Mouse (Mus musculus): ENCODE measurements around the gene Olfr628. TPM values are rescaled to one million over a fixed set of nuclear protein-coding genes. Genes with fewer than 3 reads are reported as not detected.
"Not testable (repeated sequence)": the region's sequence is repeated elsewhere in the genome, so short reads cannot be mapped to it uniquely, and the experiment has no call there.

The Olfr628 gene
- polyA plus RNA-seq (2015; fragmentation: Nextera tagmentation; extraction: Ambion mirVana) = not detected in 2 replicates

- H3K27ac ChIP-seq (ENCODE audit: low read length) = no peak within 1 kb of the TSS
- WGBS = 89% methylated on average over 1 of the region's 1 CpGs
- H3K9me3 ChIP-seq (ENCODE audit: control insufficient read depth, low read length) = no peaks in the 10 kb centered on the region
- H3K36me3 ChIP-seq (ENCODE audit: control insufficient read depth, insufficient read depth, low read length) = no peaks in the 10 kb centered on the region
- H3K4me3 ChIP-seq (ENCODE audit: low read length) = no peak within 1 kb of the TSS
- no peak for ATAC-seq
- no peak within 1 kb of the TSS for H3K9ac ChIP-seq (ENCODE audit: low read depth, low read length)
- H3K4me1 ChIP-seq (ENCODE audit: control insufficient read depth, insufficient read depth, low read length) = no peaks in the 10 kb centered on the region
- H3K4me2 ChIP-seq (ENCODE audit: low read depth, low read length) = no peak within 1 kb of the TSS
- H3K27me3 ChIP-seq (replicated peaks; ENCODE audit: control insufficient read depth, insufficient read depth, low read length) = no peaks in the 10 kb centered on the region
Observed at GRCm38 (mm10) chr7:103730074-103730473, at the start of gene Olfr628. Olfr628 (plus strand) TSS chr7:103730374.

GRCm38 (mm10) chr7:103682420-103682819, 47.8 kb upstream of the Olfr628 start, which contains the start of gene Olfr625-ps1:
Olfr625-ps1 (plus strand) TSS chr7:103682720.
- no peak for ATAC-seq
- no peaks in the 10 kb centered on the region for H3K9me3 ChIP-seq (ENCODE audit: control insufficient read depth, low read length)
- H3K4me1 ChIP-seq (ENCODE audit: control insufficient read depth, insufficient read depth, low read length) = no peaks in the 10 kb centered on the region

DNA sequence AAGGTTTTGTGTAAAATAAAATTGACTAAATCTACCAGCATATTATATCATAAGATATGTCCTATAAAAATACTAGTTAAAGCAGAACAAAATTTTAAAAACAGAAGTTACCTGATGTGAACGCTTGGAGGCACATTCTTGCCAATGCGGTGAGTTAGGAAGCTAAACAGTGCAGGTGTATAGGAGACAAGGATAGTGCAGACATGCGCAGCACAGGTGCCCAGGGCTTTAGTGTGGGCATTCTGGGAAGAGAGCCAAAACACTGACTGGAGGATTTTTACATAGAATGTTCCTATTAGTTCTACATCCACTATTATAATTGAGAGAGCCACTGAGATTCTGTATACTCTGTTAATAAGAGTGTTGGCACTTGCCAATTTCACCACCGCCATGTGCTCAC, 30.7 kb upstream of the Olfr628 start:
- no peak overlapping the region for H3K27ac ChIP-seq (ENCODE audit: low read length)
- no peak overlapping the region for H3K4me3 ChIP-seq (ENCODE audit: low read length)
- no peaks in the 10 kb centered on the region for H3K36me3 ChIP-seq (ENCODE audit: control insufficient read depth, insufficient read depth, low read length)
- H3K9me3 ChIP-seq (ENCODE audit: control insufficient read depth, low read length) = no peaks in the 10 kb centered on the region
- no peak for ATAC-seq
- no peak overlapping the region for H3K9ac ChIP-seq (ENCODE audit: low read depth, low read length)
- no peaks in the 10 kb centered on the region for H3K4me1 ChIP-seq (ENCODE audit: control insufficient read depth, insufficient read depth, low read length)
- WGBS = 96% methylated on average over 4 of the region's 4 CpGs
- no peak overlapping the region for H3K4me2 ChIP-seq (ENCODE audit: low read depth, low read length)
- H3K27me3 ChIP-seq (replicated peaks; ENCODE audit: control insufficient read depth, insufficient read depth, low read length) = no peaks in the 10 kb centered on the region

More at GRCm38 (mm10) chr7:103682420-103682819, 47.8 kb upstream of the Olfr628 start, which contains the start of gene Olfr625-ps1:
- no peak within 1 kb of the TSS for H3K27ac ChIP-seq (ENCODE audit: low read length)
- H3K36me3 ChIP-seq (ENCODE audit: control insufficient read depth, insufficient read depth, low read length) = no peaks in the 10 kb centered on the region
- no peak within 1 kb of the TSS for H3K9ac ChIP-seq (ENCODE audit: low read depth, low read length)
- H3K4me2 ChIP-seq (ENCODE audit: low read depth, low read length) = no peak within 1 kb of the TSS
- no peak within 1 kb of the TSS for H3K4me3 ChIP-seq (ENCODE audit: low read length)
- H3K27me3 ChIP-seq (replicated peaks; ENCODE audit: control insufficient read depth, insufficient read depth, low read length) = no peaks in the 10 kb centered on the region

- Histone ChIP-seq H3K27ac (ENCODE audit: low read length) (no peak overlapping the region), H3K4me1 (ENCODE audit: control insufficient read depth, insufficient read depth, low read length) (no peaks in the 10 kb centered on the region), H3K9me3 (ENCODE audit: control insufficient read depth, low read length) (no peaks in the 10 kb centered on the region), H3K4me2 (ENCODE audit: low read depth, low read length) (no peak overlapping the region), H3K36me3 (ENCODE audit: control insufficient read depth, insufficient read depth, low read length) (no peaks in the 10 kb centered on the region), H3K27me3 (replicated peaks; ENCODE audit: control insufficient read depth, insufficient read depth, low read length) (no peaks in the 10 kb centered on the region), H3K4me3 (ENCODE audit: low read length) (no peak overlapping the region), H3K9ac (ENCODE audit: low read depth, low read length) (no peak overlapping the region)
- no peak for ATAC-seq
- WGBS = 40% methylated on average over 2 of the region's 2 CpGs
Observed at GRCm38 (mm10) chr7:103712024-103712423, 18.1 kb upstream of the Olfr628 start.

GRCm38 (mm10) chr7:103714371-103714770, 15.8 kb upstream of the Olfr628 start, which contains the start of gene Olfr243:
Olfr243 (plus strand) TSS chr7:103714671.
- Histone ChIP-seq H3K36me3 (ENCODE audit: control insufficient read depth, insufficient read depth, low read length) (no peaks in the 10 kb centered on the region), H3K27ac (ENCODE audit: low read length) (no peak within 1 kb of the TSS), H3K4me3 (ENCODE audit: low read length) (no peak within 1 kb of the TSS), H3K4me1 (ENCODE audit: control insufficient read depth, insufficient read depth, low read length) (no peaks in the 10 kb centered on the region), H3K4me2 (ENCODE audit: low read depth, low read length) (no peak within 1 kb of the TSS), H3K9me3 (ENCODE audit: control insufficient read depth, low read length) (no peaks in the 10 kb centered on the region), H3K9ac (ENCODE audit: low read depth, low read length) (no peak within 1 kb of the TSS), H3K27me3 (replicated peaks; ENCODE audit: control insufficient read depth, insufficient read depth, low read length) (no peaks in the 10 kb centered on the region)
- no peak for ATAC-seq

DNA sequence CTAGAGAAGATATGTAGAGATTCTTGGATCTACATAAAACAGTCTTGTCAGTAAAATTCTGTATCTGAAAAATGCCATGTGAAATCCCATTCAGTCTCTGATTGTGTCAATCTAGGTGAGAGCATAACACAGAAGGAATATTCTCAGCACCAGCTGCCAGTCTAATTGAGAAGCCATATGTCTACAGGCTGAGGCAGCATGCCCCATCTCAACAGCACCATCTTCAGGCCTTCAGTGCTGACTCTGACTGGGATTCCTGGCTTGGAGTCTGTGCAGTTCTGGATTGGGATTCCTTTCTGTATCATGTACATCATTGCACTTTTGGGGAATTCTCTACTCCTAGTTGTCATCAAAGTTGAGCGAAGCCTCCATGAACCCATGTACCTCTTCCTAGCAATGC, 13.8 kb upstream of the Olfr628 start:
- H3K4me3 ChIP-seq (ENCODE audit: low read length); H3K4me1 ChIP-seq (ENCODE audit: control insufficient read depth, insufficient read depth, low read length); H3K36me3 ChIP-seq (ENCODE audit: control insufficient read depth, insufficient read depth, low read length); H3K4me2 ChIP-seq (ENCODE audit: low read depth, low read length); ATAC-seq; H3K27ac ChIP-seq (ENCODE audit: low read length); H3K9ac ChIP-seq (ENCODE audit: low read depth, low read length); H3K27me3 ChIP-seq (replicated peaks; ENCODE audit: control insufficient read depth, insufficient read depth, low read length); H3K9me3 ChIP-seq (ENCODE audit: control insufficient read depth, low read length): not testable (repeated sequence)
- 93% methylated on average over 1 of the region's 1 CpGs for WGBS

GRCm38 (mm10) chr7:103744843-103745242, 14.7 kb downstream of the Olfr628 start, which contains the start of gene Olfr629:
Olfr629 (minus strand) TSS chr7:103744943.
- Histone ChIP-seq H3K36me3 (ENCODE audit: control insufficient read depth, insufficient read depth, low read length) (no peaks in the 10 kb centered on the region), H3K4me2 (ENCODE audit: low read depth, low read length) (no peak within 1 kb of the TSS), H3K4me1 (ENCODE audit: control insufficient read depth, insufficient read depth, low read length) (no peaks in the 10 kb centered on the region), H3K27me3 (replicated peaks; ENCODE audit: control insufficient read depth, insufficient read depth, low read length) (no peaks in the 10 kb centered on the region), H3K9ac (ENCODE audit: low read depth, low read length) (no peak within 1 kb of the TSS), H3K9me3 (ENCODE audit: control insufficient read depth, low read length) (no peaks in the 10 kb centered on the region), H3K4me3 (ENCODE audit: low read length) (no peak within 1 kb of the TSS), H3K27ac (ENCODE audit: low read length) (no peak within 1 kb of the TSS)
- no peak for ATAC-seq
- 78% methylated on average over 2 of the region's 2 CpGs for WGBS

DNA sequence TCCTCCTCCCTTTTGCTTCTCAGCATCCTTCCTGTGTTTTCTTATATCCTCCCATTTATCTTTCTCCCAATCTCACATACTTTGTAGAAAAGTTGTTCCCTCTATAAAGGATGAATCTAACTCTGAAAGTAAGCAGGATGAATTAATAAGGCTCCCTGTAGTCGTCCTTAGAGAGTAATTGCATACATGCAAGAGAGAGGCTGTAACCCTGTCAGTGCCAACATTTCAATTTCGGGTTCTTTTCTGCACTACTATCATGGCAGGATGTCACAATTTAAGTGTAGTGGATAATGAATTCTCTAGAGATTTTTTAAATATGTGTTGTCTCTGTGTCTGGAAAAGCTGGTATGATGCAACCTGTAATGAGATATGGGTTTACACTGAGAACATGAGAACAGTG, 27.1 kb downstream of the Olfr628 start, which contains the start of gene Olfr630:
TSS of gene Olfr630 (minus strand) at position 101 of the 400 bp plus-strand sequence.
- no peak within 1 kb of the TSS for H3K27ac ChIP-seq (ENCODE audit: low read length)
- no peaks in the 10 kb centered on the region for H3K9me3 ChIP-seq (ENCODE audit: control insufficient read depth, low read length)
- H3K9ac ChIP-seq (ENCODE audit: low read depth, low read length) = no peak within 1 kb of the TSS
- H3K36me3 ChIP-seq (ENCODE audit: control insufficient read depth, insufficient read depth, low read length) = no peaks in the 10 kb centered on the region
- no peak within 1 kb of the TSS for H3K4me2 ChIP-seq (ENCODE audit: low read depth, low read length)
- H3K4me1 ChIP-seq (ENCODE audit: control insufficient read depth, insufficient read depth, low read length) = no peaks in the 10 kb centered on the region
- no peaks in the 10 kb centered on the region for H3K27me3 ChIP-seq (replicated peaks; ENCODE audit: control insufficient read depth, insufficient read depth, low read length)
- no peak for ATAC-seq
- 44% methylated on average over 2 of the region's 2 CpGs for WGBS
- H3K4me3 ChIP-seq (ENCODE audit: low read length) = no peak within 1 kb of the TSS

GRCm38 (mm10) chr7:103762212-103762611, 32.0 kb downstream of the Olfr628 start:
- 90% methylated on average over 6 of the region's 6 CpGs for WGBS
- not testable (repeated sequence) for H3K9ac ChIP-seq (ENCODE audit: low read depth, low read length); ATAC-seq

DNA sequence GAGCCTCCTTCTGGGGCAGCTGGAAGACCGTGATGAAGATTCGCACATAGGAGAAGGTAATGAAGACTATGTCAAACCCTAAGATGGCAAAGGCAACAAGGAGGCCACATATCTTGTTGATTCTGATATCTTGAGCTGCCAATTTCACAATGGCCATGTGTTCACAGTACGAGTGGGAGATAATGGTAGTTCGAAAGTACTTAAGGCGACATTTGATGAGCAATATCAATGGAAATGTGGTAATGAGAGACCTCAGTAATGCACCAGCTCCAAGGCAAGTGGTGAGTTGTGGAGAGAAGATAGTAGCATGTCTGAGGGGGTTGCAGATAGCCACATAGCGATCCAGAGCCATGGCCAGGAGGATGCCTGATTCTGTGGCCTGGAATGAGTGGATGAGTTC, 37.5 kb downstream of the Olfr628 start:
- ATAC-seq; H3K9me3 ChIP-seq (ENCODE audit: control insufficient read depth, low read length); H3K4me3 ChIP-seq (ENCODE audit: low read length); H3K9ac ChIP-seq (ENCODE audit: low read depth, low read length); H3K27me3 ChIP-seq (replicated peaks; ENCODE audit: control insufficient read depth, insufficient read depth, low read length); H3K36me3 ChIP-seq (ENCODE audit: control insufficient read depth, insufficient read depth, low read length); H3K4me2 ChIP-seq (ENCODE audit: low read depth, low read length); H3K4me1 ChIP-seq (ENCODE audit: control insufficient read depth, insufficient read depth, low read length); H3K27ac ChIP-seq (ENCODE audit: low read length): not testable (repeated sequence)
- 93% methylated on average over 6 of the region's 6 CpGs for whole genome bisulfite sequencing

More at GRCm38 (mm10) chr7:103762212-103762611, 32.0 kb downstream of the Olfr628 start:
- H3K4me1 ChIP-seq (ENCODE audit: control insufficient read depth, insufficient read depth, low read length); H3K4me2 ChIP-seq (ENCODE audit: low read depth, low read length); H3K9me3 ChIP-seq (ENCODE audit: control insufficient read depth, low read length); H3K27me3 ChIP-seq (replicated peaks; ENCODE audit: control insufficient read depth, insufficient read depth, low read length); H3K4me3 ChIP-seq (ENCODE audit: low read length); H3K27ac ChIP-seq (ENCODE audit: low read length); H3K36me3 ChIP-seq (ENCODE audit: control insufficient read depth, insufficient read depth, low read length): not testable (repeated sequence)

Data from intestine, embryonic 16.5 days (tissue).